Mouse (Mus musculus) T-helper 17 cell (primary cell): ENCODE measurements around the gene Aaed1.

Experiments
- in situ Hi-C, 2 experiments: fragments of 300-600 bp; cut with MboI, MseI; formaldehyde crosslinking; loops; 1 replicate in 1 of 2; 2 replicates in 1 of 2; pipeline ENCODE4 v1.15.1; 2025; ENCODE audit warnings: high pct_unique_total_duplicates in 2 of 2

Aaed1 gene

DNA sequence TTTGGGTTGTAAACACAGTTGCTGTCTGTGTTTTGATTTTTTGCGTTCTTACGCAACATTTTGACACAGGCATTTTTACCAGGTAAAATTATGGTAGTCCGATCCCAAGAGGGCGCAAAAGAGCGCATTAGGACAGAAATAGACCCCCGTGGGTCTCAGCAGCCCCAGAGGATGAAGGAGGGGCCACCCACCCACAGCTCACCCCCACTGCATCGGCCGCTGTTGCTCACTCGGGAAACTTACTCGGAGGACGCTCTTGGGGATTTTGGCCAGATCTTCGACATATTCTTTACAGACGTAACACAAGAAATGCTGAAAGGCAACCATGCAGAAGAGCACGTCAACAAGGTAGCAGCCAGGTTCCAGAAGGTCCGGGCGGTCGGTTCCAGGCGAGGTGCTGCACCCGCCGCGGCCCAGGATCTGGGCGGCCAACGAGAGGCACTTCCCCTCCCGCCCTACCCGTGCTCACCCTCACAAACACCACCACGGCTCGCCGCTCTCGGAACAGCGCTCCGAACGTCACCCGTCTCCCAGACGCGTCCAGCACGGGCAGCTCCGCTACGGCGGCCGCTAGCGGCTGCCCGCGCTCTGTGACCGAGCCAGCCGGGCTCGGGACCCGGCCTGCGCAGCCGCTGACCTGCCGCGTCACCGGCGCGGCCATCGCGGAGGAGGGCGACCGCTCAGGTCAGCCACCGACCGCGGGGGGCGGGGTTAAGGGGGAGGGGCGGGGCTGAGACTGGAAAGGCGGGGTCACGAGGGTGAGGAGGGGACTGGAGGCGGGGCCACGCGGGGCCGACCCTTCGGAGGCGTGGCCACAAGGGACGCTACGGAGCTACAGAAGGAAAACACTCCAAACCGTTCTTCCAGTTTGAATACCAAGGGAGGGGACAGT lies at the start of gene Aaed1:
Gene Aaed1 (minus strand): TSS at position 687 of the 892 bp plus-strand sequence.
- in situ Hi-C loops, result loop anchor here (25.0 kb wide), 1 partner anchor 800 kb away; the partner anchor contains the start of gene Mfsd14b (in 2 of the 2)

DNA sequence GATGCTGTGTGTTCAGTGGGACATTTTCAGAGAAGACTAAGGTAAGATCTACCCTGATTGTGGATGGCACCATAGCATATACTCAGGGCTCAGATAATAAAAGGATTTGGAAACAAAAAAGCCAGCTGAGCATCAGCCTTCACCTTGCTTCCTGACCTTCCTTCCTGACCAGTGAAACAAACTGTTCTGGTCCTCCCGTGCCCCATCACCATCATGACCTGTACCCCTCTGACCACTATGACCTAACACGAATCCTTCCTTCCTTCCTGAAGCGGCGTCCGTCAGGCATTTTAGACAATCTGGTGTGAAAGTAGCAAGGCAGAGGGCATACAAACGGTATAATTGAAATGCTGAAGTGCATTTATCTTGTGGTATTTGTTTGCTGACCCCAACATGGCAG lies 49.6 kb upstream of the Aaed1 start:
- in situ Hi-C loops, result loop anchor here in 1 of 2 experiments (5.0 to 10.0 kb wide), 2 partner anchors 45 to 73 kb away; partner anchors contain the start of gene Cdk20

DNA sequence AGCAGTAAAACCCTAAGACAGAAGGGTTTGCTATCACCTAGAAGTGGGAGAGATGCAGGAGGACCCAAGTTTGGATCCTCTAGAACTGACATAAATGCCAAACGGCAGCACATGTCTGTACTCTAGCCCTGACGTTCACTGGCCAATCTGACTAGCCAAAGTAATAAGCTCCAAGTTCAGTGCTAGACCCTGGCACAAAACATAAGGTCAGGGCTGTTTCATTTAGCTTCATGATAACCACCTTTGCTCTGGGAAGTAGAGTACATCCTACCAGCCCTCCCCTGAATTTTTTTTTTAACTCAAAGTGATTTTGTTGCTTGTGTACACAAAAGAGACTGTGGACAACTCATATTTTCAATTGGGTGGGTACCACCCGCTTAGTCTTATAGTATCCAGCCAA lies 48.5 kb upstream of the Aaed1 start:
- in situ Hi-C loops, result loop anchor here in 1 of 2 experiments (5.0 to 10.0 kb wide), 2 partner anchors 44 to 74 kb away; partner anchors contain the start of gene Cdk20

DNA sequence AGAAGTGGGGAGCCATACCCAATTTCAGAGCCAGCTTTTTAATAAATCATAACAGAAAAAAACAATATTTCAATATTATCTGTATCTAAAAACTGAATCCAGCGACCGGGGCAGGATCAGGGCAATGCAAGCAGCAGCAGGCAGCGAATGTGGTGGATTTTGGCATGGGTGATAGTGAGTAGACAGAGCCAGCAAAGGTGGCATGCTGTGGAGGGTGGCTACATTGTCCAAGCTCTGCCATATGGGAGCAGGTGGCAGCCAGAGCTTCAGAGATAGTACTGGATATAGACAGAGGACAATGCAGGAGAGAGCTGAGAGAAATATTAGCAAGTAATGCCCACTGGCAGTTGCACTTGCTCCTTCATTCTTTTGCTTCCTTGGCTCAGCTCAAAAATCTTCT lies 47.2 kb upstream of the Aaed1 start:
- in situ Hi-C loops, result loop anchor here (5.0 to 10.0 kb wide), 4 partner anchors 42 to 637 kb away; partner anchors contain the start of gene Cdk20 (in 1 of the 2)

DNA sequence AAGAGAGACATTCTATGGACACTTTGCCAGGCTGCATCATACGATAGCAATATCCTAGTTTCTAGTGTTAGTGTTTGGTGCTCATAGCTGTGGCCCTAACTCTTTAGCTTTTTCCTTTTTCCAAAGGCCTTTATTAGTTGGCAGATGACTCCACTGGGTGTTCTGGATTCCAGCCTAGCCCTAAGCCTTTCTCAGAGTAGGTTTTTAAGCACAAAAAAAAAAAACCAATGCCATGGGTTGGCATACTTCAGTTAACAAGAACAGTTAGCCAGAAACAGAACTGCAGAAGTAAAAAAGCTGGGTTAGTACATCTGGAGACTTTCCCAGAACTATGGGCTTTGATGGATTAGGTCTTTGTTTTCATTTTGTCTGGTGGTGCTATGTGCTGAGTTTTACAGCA lies 46.0 kb upstream of the Aaed1 start:
- in situ Hi-C loops, result loop anchor here (5.0 kb wide), 2 partner anchors 79 to 636 kb away; no protein-coding TSS in a partner anchor

DNA sequence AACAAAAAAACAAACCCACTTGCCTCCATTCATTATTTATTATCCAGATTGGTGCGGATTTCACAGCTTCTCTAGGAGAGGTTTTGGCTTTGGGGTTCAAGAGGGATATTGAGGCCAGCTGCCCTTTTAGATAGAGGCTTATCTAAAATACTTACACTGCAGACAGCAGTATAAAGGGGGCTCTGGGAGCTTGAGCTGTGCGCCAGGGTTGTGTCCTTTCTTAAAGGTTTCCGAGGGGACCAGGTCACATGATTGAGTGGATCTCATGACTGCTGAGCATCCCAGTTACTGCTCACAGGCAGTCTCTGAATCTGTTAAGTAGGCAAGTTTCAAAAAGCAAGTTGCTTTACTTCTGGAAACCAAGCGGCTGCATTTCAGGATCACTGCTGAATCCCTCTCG lies 44.9 kb upstream of the Aaed1 start:
- in situ Hi-C loops, result loop anchor here (5.0 kb wide), 2 partner anchors 80 to 635 kb away; no protein-coding TSS in a partner anchor

DNA sequence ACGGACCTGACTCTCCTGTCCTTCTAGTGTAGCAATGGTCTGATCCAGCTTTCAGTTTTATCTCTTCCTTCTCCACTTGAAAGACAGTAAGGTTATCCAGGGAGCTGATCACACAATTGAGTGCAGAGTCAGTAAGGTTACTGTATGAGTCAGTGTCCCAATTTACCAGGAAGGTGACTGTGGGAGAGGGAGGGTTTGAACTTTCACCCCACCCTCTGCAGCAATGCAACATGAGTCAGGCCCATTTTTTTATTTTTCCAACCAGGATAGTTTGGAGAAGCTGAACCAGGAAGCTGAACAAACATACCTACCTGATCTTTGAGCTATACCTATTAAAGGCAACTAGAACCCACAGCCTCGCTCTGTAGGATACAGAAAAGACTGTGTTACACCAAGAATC lies 37.0 kb upstream of the Aaed1 start:
- in situ Hi-C loops, result no loop called here

- in situ Hi-C loops, result no loop called here
Observed at GRCm38 (mm10) chr13:64344082-64344501, 31.6 kb upstream of the Aaed1 start.

DNA sequence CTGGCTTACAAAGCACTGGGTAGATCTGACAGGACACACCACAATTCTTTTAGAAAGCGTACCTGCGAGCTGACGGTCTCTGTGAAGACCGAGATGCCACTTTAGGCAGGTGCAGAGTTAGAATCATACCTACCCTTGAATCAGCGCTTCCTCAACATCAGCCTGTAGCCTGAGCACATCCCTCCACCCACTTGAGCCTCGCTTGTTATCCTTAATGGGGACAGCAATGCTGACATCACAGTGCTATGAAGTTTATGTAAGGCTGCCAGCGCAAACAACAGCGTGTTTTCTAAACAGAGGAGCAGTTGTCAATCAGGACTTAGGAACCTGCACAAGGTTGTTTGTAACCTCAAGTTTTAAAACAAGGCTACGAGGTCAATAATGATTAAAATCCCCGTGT lies 31.1 kb upstream of the Aaed1 start:
- in situ Hi-C loops, result no loop called here

- in situ Hi-C loops, result loop anchor here in 1 of 2 experiments (10.0 kb wide), 1 partner anchor 519 kb away; no protein-coding TSS in a partner anchor
Observed at GRCm38 (mm10) chr13:64335546-64336132, 23.1 kb upstream of the Aaed1 start.

GRCm38 (mm10) chr13:64333102-64333501 lies 20.6 kb upstream of the Aaed1 start:
- in situ Hi-C loops, result loop anchor here in 1 of 2 experiments (10.0 kb wide), 1 partner anchor 522 kb away; no protein-coding TSS in a partner anchor

GRCm38 (mm10) chr13:64332321-64332720 lies 19.8 kb upstream of the Aaed1 start:
- in situ Hi-C loops, result loop anchor here in 1 of 2 experiments (10.0 kb wide), 1 partner anchor 522 kb away; no protein-coding TSS in a partner anchor

GRCm38 (mm10) chr13:64322561-64323281 lies 10.2 kb upstream of the Aaed1 start:
- in situ Hi-C loops, result loop anchor here (5.0 to 25.0 kb wide), 2 partner anchors 45 to 790 kb away; partner anchors contain the start of gene Mfsd14b (in 2 of the 2)

GRCm38 (mm10) chr13:64320334-64320733 lies 7.8 kb upstream of the Aaed1 start:
- in situ Hi-C loops, result loop anchor here (5.0 to 25.0 kb wide), 2 partner anchors 47 to 792 kb away; partner anchors contain the start of gene Mfsd14b (in 2 of the 2)

GRCm38 (mm10) chr13:64319782-64320181 lies 7.3 kb upstream of the Aaed1 start:
- in situ Hi-C loops, result loop anchor here (5.0 to 25.0 kb wide), 4 partner anchors 43 to 793 kb away; partner anchors contain the start of gene Mfsd14b (in 2 of the 2)

DNA sequence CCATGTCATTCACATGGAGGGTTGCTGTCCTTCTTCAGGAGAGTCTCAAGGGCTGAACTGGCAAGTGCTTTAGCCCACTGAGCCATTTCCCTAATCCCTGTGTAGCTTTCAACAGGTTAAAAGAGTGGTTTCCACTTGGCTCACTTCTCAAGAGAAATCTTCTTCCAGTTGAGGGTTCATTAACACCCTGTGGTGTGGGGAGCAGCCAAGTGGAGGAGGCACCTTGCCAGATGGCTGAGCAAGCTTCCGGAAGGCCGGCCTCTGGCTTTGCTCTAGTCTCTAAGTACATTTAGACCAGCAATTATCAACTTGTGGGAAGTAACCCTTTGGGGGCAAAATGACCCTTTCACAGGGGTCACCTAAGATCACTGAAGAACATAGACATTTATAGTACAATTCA lies 5.8 kb upstream of the Aaed1 start:
- in situ Hi-C loops, result loop anchor here (5.0 to 25.0 kb wide), 3 partner anchors 44 to 794 kb away; partner anchors contain the start of gene Mfsd14b (in 2 of the 2)

DNA sequence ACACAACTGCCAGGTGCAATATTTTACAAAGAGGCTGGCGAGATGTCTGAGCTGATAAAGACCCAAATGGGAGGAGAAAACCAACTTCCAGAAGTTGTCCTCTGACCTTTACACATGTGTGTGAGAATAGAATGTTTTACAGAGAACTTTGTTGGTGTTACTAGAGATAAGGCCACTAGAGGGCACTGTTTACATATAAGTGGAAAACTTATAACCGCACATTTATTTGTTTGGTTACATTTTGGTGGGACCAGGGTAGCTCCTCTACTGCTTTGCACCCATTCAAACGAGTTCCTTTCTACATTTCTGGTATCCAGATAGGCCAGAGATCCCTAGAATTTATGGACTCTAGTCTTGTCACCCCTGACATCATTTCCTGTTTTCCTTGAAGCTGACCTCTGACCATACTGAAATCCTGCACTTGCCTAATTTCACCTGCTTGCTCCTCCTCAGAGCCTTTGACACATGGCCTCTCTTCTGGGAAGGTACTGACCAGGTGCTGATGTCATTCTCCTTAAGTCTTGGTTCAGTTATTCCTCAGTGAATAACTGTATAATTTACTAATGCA lies 3.1 kb upstream of the Aaed1 start:
- in situ Hi-C loops, result loop anchor here (5.0 to 25.0 kb wide), 3 partner anchors 47 to 797 kb away; partner anchors contain the start of gene Mfsd14b (in 2 of the 2)

DNA sequence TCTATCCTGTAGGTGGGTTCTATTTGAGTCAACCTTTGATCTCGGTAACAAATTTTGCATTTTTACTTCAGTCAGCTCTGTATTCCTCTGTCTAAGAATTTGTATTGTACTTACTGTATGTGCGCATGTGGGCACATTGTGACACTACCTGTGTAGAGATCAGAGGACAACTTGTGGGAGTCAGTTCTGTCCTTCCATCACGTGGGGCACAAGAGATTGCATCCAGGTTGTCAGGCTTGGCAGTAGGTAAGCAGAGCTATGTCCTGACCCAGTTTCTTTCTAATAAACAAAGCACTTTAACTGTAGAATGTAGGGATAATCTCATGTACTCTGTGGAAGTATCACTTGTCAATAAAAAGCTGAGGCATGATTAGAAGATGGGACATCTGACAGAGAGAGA lies 1.5 kb upstream of the Aaed1 start:
- in situ Hi-C loops, result loop anchor here (25.0 kb wide), 1 partner anchor 798 kb away; the partner anchor contains the start of gene Mfsd14b (in 2 of the 2)

DNA sequence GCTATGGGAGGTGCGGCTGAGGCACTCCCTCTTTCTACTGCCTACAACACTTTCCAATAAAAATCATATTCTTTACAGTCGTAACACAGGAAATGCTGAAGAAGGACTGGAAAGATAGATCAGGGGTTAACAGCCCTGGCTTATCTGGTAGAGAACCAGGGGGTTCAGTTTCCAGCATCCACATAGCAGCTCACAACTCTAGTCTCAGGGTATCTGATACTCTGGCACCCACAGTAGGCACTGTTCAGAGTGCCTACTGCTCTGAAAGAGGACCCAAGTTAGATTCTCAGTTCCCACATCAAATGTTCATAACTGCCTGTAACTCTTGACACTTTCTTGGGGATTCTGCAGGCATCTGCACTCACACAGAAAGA lies 393 bp upstream of the Aaed1 start:
- in situ Hi-C loops, result loop anchor here (25.0 kb wide), 1 partner anchor 799 kb away; the partner anchor contains the start of gene Mfsd14b (in 2 of the 2)

DNA sequence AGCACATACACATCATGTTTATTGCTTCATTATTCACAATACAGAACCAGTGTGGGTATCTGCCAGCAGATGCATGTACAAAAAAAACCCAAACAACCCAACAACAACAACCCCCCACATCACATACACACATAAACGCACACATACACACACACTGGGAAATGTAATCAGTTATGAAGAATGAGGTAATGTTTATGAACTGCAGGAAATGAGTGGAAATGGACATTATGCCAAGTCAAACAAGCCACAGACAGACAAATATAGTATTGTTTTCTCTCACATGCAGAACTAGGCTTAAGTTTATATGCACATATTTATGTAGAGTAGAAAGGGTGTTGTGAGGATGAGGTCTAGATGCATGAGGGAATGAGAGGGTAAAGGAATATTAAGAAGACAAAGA lies 1.2 kb downstream of the Aaed1 start:
- in situ Hi-C loops, result loop anchor here (25.0 kb wide), 1 partner anchor 801 kb away; the partner anchor contains the start of gene Mfsd14b (in 2 of the 2)
